Mouse (Mus musculus) liver (tissue): ENCODE measurements at regions not wholly inside any gene's neighbourhood (a gene's known extent, or its start where the extent isn't known, plus 50 kb on each side); places are given as distances from the start of the nearest gene placed in this dataset.

Experiments used
- DNase-seq: peaks from one replicate; pipeline ENCODE4 v3.0.0-alpha.2; 2020; ENCODE audit warnings: mixed read lengths

DNA sequence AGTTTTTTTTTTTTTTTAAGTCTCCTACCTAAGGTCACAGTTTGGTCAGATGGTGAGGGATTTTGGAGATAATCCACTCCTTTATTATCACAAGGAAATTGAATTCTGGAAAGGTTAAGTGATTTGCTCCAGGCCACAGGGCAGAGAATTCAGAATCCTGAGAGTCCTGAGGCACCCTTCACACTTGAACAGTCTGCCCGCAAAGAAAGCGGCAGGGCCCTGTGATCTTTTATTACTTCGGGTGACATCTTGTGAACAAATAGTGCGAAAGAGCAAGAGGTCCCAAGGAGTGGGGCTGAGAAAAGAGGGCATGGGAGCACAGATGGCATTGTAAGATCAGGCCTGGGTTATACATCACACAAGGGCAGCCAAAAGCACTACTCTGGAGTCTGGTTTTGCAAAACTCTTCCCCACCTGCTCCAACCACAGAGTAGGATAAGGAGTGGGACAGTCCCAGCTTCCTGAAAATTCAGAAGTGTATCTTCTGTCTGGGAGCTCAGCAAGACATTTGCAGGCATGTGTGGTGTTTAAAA lies 150.5 kb upstream of the Wdr11 start:
- no peak for DNase-seq

DNA sequence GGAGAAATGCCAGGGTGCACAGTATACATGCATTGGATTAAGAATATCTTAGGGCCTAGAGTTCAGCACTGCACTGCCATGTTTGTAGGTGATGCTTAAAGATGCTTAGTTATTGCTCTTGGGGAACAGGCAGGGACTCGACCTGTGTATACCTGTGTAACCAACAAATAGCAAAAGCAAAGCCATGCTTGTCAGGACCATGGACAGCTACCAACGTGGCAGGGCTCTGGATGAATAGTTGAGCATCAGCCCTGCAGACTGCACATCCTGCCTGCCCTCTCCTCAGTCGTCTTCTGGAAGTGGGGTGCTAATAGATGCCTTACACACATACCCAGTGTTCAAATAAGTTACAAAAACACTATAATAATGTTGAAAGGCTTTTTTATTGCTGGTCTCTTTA lies 122.2 kb upstream of the Wdr11 start:
- DNase-seq: peak; percentile 63

DNA sequence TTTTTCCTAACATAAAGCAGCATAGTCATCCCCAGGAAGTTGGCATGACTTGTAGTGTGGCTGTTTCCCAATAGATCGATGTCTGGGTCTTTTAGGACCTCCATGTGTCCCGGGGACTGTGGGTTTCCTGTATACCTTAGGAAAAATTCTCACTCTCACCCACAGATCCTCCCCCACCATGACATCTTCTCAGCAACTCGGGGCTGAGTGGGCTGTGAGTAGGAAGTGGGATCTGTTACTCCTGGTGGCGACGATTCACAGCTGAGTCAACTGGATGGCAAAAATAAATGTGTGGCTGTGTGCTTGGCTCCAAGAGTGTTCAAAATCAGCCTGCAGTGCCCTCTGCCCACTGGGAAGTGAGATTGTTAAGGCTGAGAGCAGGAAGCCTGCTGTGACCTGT lies 107.9 kb upstream of the Wdr11 start:
- DNase-seq: no peak

DNA sequence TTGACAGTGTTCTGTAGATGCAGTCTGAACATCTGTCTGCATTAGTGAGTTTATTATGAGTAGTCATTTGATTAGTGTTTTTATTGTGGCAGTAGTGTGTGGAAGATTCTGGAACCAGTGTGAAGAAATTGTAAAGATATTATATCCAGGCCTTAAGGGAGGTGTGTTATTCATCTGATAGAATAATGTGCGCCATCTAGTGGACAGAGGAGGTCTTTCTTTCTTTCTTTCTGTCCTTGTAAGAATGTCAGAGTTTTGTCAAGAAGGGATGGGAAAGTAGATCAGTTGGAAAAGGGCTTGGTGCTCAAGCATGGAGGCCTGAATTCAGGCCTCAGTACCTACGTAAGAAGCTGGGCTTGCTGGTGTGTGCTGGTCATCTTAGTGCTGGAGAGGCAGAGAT lies 84.8 kb upstream of the Wdr11 start:
- DNase-seq: no peak

DNA sequence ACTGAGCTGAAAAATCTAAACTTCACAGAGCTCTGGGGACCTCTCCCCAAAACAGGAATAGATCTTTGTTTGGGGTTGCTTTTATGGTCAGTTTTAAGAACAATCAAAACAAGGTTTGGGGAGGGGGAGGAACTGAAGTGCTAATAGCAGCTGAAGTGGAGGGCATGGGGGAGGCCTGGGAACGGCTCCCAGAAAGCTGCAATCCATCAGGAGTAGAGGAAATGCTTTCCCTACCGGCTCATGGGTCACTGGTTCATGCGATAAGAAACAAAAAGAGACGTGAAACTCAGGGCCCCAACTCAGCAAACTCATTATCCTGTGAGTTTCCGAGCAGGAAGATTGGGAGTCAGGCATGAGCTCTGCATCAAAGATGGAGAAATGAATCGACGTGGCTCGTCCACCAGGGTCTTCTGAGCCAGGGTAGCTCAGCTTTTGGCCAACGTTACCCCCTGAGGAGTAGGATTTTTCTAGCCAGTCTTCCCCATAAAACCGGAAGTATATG lies 82.0 kb upstream of the Wdr11 start:
- DNase-seq: no peak

DNA sequence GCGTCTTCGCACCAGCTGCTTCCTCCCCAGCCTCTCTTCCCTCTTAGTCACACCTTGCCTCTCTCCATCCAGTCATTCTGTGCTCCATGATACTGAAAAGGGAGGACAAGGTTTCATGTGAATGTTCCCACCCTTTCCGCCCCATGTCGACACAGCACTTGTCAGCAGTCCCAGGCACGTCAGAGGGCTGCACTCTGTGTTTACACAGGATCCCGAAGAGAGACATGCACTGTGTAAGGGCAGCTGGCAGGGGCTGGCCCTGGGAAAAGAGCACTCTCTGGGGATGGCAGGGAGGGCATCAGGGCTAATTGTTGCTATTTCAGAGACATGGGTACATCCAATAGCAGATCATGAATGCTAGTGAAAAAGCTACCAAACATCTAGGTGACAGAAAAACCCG lies 77.0 kb upstream of the Wdr11 start:
- no peak for DNase-seq

DNA sequence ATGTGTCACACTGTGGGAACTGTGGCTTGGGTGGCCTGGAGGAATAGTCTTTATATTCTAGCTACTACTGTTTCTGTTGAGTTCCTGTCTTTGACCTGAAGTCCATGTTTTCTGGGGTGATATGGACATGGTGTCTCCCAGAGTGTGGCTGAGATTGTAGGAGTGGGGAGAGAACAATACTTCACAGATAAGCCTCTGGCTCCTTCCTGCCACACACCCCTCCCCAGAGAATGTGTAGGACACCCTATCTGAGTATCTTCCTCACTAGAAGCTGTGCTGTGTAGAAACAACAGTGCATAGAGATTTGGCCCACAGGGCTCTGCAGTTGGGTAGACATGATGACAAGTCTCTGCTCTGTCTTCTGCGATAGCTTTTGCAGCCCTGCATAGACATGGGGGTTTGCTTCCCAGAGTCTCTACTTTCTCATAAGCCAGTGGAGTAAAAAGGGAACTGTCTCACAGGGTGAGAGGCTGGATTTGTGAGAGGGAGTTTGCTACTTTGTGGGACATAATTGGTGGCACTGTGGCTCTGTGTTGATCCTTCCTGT lies 67.2 kb upstream of the Wdr11 start:
- no peak for DNase-seq

DNA sequence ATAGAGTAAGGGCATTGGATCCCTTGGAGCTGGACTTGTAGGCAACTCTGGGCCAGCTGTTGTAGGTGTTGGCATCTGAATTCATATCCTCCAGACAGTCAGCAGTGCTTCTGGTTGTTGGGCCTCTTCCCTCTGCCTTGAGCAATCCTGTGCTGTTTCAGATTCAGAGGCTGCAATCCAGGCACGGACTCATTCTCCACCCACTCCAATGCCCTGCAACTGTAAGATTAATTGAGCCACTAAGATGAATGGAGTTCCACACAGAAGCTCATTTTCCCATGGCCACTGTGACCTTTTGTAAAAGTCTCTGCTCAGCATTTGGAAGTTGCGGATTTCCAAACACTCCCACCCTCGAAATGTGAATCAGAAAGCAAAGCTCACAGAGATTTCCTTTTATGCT lies 65.7 kb upstream of the Wdr11 start:
- no peak for DNase-seq

DNA sequence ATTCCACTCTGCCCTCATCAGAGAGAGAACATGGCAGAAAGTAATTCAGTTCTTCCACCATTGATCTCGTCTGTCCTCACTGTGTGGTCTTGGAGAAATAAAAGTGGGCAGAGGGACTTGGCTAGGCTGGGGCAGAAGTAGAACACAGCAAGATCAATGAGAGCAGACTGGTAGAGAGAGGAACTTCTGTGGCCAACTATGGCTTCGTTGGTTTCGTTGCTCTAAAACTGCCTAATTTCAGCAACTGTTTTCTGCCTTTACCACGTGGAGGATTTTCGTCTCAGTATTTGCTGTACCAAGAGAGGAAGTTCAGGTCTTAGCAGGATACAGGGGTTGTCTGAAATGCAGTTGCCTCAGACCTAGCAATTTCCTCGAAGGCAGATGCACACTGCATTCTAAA lies 63.4 kb upstream of the Wdr11 start:
- DNase-seq: no peak

DNA sequence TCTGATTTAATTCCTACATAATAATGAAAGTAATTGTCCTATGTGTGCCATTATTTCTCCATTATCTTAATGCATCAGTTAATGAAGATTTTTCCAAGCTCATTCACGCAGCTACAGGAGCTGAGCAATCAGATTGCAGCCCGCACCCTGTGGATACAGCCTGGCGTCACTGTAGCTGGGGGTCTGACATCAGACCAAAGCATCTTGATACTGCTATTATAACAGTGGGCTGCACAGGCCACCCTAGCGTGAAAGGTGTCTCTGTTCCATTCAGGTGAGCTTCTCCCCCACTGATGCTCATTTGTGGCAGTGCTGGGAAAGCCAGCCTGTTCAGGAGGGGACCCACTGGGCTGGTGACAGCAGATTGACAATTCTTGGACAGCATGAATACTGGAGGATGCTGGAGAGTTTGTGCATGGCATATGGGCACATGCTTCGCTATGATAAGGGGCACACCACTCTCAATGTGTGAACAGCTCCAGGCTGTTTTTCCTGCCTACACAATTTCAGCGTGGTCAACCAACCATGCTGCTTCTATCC lies 58.2 kb upstream of the Wdr11 start:
- DNase-seq: no peak
